Mouse (Mus musculus) neural tube, embryonic 15.5 days (tissue): ENCODE data around the gene D430042O09Rik. TPM values are rescaled to one million over a fixed set of nuclear protein-coding genes. Genes with fewer than 3 reads are reported as not detected.

Source experiments
- ATAC-seq: fragments of 200-750 bp; cut with Nextera tagmentation; 2 replicates; pipeline ENCODE4 v1.8.0; 2017; ENCODE audit warnings: mild to moderate bottlenecking, moderate TSS enrichment, moderate library complexity; ENCODE audit not compliant: low FRiP score
- H3K27ac ChIP-seq: fragments of 300-500 bp; sonication (generic); replicated peaks from 2 replicates; pipeline ENCODE4 v1.5.1; 2015; ENCODE audit warnings: mild to moderate bottlenecking, inconsistent platforms
- H3K27me3 ChIP-seq: fragments of 300-500 bp; sonication (generic); replicated peaks from 2 replicates; pipeline ENCODE4 v1.6.1; 2015; ENCODE audit warnings: inconsistent platforms
- H3K36me3 ChIP-seq: fragments of 300-500 bp; sonication (generic); 2 replicates; pipeline ENCODE4 v1.6.1; 2015; ENCODE audit warnings: inconsistent platforms
- H3K4me1 ChIP-seq: fragments of 300-500 bp; sonication (generic); 2 replicates; pipeline ENCODE4 v1.6.1; 2015; ENCODE audit warnings: inconsistent platforms
- H3K4me2 ChIP-seq: fragments of 300-500 bp; sonication (generic); 2 replicates; pipeline ENCODE4 v1.6.1; 2015; ENCODE audit warnings: inconsistent platforms, mild to moderate bottlenecking, moderate library complexity
- H3K4me3 ChIP-seq: fragments of 300-500 bp; sonication (generic); replicated peaks from 2 replicates; pipeline ENCODE4 v1.5.1; 2015; ENCODE audit warnings: mild to moderate bottlenecking, inconsistent platforms
- H3K9ac ChIP-seq: fragments of 300-500 bp; sonication (generic); replicated peaks from 2 replicates; pipeline ENCODE4 v1.6.1; 2015; ENCODE audit warnings: mild to moderate bottlenecking, inconsistent platforms
- H3K9me3 ChIP-seq: fragments of 300-500 bp; sonication (generic); replicated peaks from 2 replicates; pipeline ENCODE4 v1.6.1; 2016; ENCODE audit warnings: inconsistent platforms
- WGBS: fragments of 180-500 bp; shearing (Covaris S2); methylation state at CpG from one replicate; pipeline ENCODE4 v1.1.7; 2015; ENCODE audit warnings: mixed read lengths; 5-methylcytosine and 5-hydroxymethylcytosine counted together
- polyA plus RNA-seq: library from polyadenylated mRNA; unstranded; fragments of >200 nt; fragmentation: Nextera tagmentation; extraction: Ambion mirVana; gene quantifications from 2 replicates; pipeline ENCODE4 v1.2.1, GENCODE M21; 2015

The D430042O09Rik gene
- polyA plus RNA-seq, 1 experiment from 2014 or later, result 5.4 TPM

DNA sequence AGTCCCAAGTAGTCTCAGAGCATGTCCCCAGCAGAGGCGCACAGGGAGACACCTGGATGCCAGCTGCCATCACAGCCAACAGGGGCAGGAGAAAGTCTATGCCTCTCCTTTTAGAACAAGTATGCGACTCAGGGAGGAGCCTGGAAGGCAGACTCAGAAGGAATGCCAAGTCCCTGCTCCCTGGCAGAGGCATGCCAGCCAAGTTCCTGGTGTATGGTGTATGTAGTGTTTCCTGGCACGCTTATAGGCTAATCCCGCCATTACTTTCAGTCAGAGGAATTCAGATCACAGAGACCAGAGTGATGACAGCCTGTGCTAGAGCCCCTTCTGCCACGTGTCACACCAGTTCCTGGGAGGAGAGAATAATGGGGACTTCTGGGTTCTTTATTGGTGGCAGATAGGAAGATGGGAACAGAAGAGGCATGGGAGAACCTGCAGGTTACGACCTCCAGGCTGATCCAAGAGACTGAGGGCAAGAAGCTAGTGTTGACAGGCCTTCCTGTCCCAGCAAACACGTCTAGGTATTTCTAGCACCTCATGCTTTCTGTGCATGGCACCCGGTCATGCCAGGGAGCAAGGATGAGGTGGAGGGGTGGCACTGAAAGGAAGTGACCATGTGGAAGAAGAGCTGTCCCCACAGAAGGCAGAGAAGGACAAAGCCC lies 139.3 kb downstream of the D430042O09Rik start:
- peaks cover 17% of the 10 kb centered on the region; the same call in 1 of the 2 replicates for H3K36me3 ChIP-seq
- ATAC-seq, result no peak
- H3K4me3 ChIP-seq, result no peak overlapping the region
- no peak overlapping the region for H3K4me2 ChIP-seq
- no peaks in the 10 kb centered on the region for H3K4me1 ChIP-seq
- no peak overlapping the region for H3K9ac ChIP-seq
- 81% methylated on average over 8 of the region's 8 CpGs for WGBS
- no peaks in the 10 kb centered on the region for H3K27me3 ChIP-seq
- no peaks in the 10 kb centered on the region for H3K9me3 ChIP-seq
- no peak overlapping the region for H3K27ac ChIP-seq

DNA sequence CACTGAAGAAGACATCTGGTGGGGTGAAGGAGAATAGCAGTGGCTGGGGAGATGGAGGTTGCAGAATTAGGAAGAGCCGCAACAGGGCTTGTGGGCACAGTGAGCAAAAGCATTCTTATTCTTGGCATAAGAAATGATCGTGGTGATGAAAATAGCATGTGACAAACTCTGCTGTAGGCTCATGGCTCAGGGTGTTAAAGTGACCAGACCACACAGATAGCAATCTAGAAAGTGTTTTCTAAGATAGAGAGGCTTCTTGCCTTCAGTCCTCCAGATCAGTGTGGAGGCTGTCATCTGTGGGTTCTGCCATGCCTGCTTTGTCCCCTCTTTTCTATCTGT lies 139.8 kb downstream of the D430042O09Rik start:
- H3K9me3 ChIP-seq, result no peaks in the 10 kb centered on the region
- no peak overlapping the region for H3K27ac ChIP-seq
- no peaks in the 10 kb centered on the region for H3K4me1 ChIP-seq
- 97% methylated on average over 2 of the region's 2 CpGs for WGBS
- H3K4me2 ChIP-seq, result no peak overlapping the region
- ATAC-seq, result no peak
- H3K27me3 ChIP-seq, result no peaks in the 10 kb centered on the region
- peaks cover 17% of the 10 kb centered on the region; the same call in 1 of the 2 replicates for H3K36me3 ChIP-seq
- no peak overlapping the region for H3K9ac ChIP-seq
- no peak overlapping the region for H3K4me3 ChIP-seq

DNA sequence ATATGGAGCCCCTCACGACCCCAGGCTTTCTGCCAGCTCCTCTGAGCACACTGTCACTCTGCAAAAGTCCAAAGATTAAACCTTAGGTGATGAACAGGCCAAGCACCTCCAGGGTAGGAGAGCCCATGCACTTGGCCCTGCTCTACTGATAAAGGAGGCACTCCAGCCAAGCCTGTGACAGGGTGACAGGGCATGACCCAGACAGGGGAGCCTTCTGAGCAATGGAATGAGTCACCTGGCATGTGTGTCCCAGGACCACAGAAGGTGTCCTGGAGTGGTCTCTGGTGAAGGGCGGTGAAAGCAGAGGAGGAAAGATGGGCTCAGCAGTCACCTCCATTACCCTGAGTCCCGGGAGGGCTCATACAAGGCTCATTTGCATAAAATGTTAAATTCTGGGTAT lies 151.9 kb downstream of the D430042O09Rik start:
- Histone ChIP-seq H3K4me2 (no peak overlapping the region), H3K4me1 (peaks cover 12% of the 10 kb centered on the region), H3K9ac (no peak overlapping the region), H3K27ac (no peak overlapping the region), H3K27me3 (no peaks in the 10 kb centered on the region), H3K4me3 (no peak overlapping the region), H3K9me3 (no peaks in the 10 kb centered on the region), H3K36me3 (0 out of 2 replicates have a peak, but pooled peaks cover 5% of the 10 kb centered on the region)
- ATAC-seq, result no peak
- 75% methylated on average over 3 of the region's 3 CpGs for WGBS

- peaks cover 20% of the 10 kb centered on the region for H3K4me1 ChIP-seq
- H3K9me3 ChIP-seq, result no peaks in the 10 kb centered on the region
- no peak overlapping the region for H3K4me3 ChIP-seq
- no peak for ATAC-seq
- H3K4me2 ChIP-seq, result no peak overlapping the region
- H3K27me3 ChIP-seq, result no peaks in the 10 kb centered on the region
- 92% methylated on average over 9 of the region's 9 CpGs for WGBS
- H3K9ac ChIP-seq, result no peak overlapping the region
- H3K27ac ChIP-seq, result no peak overlapping the region
- H3K36me3 ChIP-seq, result 0 out of 2 replicates have a peak, but pooled peaks cover 5% of the 10 kb centered on the region
Observed at GRCm38 (mm10) chr7:125860421-125860820, 152.7 kb downstream of the D430042O09Rik start.

DNA sequence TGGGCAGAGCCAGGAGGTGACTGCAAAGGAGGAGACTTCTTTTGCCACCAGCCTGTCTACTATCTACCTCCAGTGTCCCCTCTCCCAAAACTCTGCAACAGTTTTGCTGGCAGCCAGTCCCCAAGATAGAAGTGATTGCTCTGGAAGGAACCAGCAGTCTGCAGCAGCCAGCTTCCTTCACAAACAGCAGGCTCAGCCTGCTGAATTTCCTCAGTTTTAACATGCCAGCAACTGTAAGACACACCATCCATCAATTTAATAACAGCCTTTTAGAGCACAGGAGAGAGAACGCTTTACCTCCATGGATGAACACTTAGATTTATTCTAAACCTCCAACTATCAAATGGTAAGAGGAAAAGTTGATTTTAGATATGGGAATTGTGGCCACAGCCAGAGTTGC lies 156.3 kb downstream of the D430042O09Rik start:
- H3K36me3 ChIP-seq, result 0 out of 2 replicates have a peak, but pooled peaks cover 5% of the 10 kb centered on the region
- no peaks in the 10 kb centered on the region for H3K9me3 ChIP-seq
- no peak overlapping the region for H3K4me3 ChIP-seq
- no peaks in the 10 kb centered on the region for H3K27me3 ChIP-seq
- peak overlapping the region; percentile 71 for H3K27ac ChIP-seq
- peaks cover 27% of the 10 kb centered on the region for H3K4me1 ChIP-seq
- no peak for ATAC-seq
- no peak overlapping the region for H3K9ac ChIP-seq
- H3K4me2 ChIP-seq, result no peak overlapping the region
- WGBS, result 29% methylated on average over 1 of the region's 1 CpGs

DNA sequence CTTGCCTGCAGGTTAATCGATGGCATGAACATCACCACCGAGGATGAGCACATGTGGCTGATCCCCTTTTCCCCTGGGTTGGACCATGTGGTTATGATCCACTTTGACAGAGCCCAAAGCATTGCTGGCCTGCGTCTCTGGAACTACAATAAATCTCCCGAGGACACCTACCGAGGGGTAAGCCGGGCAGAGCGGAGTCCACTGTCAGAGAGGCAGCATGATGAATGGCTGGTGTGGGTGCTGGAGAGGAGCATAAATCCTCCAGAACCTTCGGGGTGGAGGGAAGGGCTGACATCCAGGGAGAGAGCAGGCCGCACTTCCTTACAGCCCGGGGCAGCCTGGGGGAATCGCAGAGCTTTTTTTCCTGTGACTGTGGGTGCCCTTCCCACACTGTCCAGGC lies 157.5 kb downstream of the D430042O09Rik start:
- no peaks in the 10 kb centered on the region for H3K9me3 ChIP-seq
- no peaks in the 10 kb centered on the region for H3K27me3 ChIP-seq
- 13% methylated on average over 11 of the region's 11 CpGs for WGBS
- peak; percentile 81 for ATAC-seq
- no peak overlapping the region for H3K4me3 ChIP-seq
- H3K4me2 ChIP-seq, result no peak overlapping the region
- H3K27ac ChIP-seq, result peak overlapping the region; percentile 71
- H3K4me1 ChIP-seq, result peaks cover 27% of the 10 kb centered on the region
- 0 out of 2 replicates have a peak, but pooled peaks cover 5% of the 10 kb centered on the region for H3K36me3 ChIP-seq
- no peak overlapping the region for H3K9ac ChIP-seq

GRCm38 (mm10) chr7:125868570-125868969 lies 160.9 kb downstream of the D430042O09Rik start:
- Histone ChIP-seq H3K9ac (no peak overlapping the region), H3K4me3 (no peak overlapping the region), H3K4me2 (no peak overlapping the region), H3K4me1 (peaks cover 47% of the 10 kb centered on the region), H3K27me3 (no peaks in the 10 kb centered on the region), H3K36me3 (no peaks in the 10 kb centered on the region), H3K27ac (no peak overlapping the region), H3K9me3 (no peaks in the 10 kb centered on the region)
- ATAC-seq, result no peak
- 86% methylated on average over 3 of the region's 3 CpGs for WGBS

- Histone ChIP-seq H3K27ac (peak overlapping the region; percentile 67), H3K27me3 (no peaks in the 10 kb centered on the region), H3K4me3 (no peak overlapping the region), H3K36me3 (no peaks in the 10 kb centered on the region), H3K9ac (no peak overlapping the region), H3K4me2 (no peak overlapping the region), H3K9me3 (no peaks in the 10 kb centered on the region), H3K4me1 (peaks cover 39% of the 10 kb centered on the region)
- 16% methylated on average over 12 of the region's 12 CpGs for WGBS
- peak; percentile 54 for ATAC-seq
Observed at GRCm38 (mm10) chr7:125871404-125872201, 163.9 kb downstream of the D430042O09Rik start.

DNA sequence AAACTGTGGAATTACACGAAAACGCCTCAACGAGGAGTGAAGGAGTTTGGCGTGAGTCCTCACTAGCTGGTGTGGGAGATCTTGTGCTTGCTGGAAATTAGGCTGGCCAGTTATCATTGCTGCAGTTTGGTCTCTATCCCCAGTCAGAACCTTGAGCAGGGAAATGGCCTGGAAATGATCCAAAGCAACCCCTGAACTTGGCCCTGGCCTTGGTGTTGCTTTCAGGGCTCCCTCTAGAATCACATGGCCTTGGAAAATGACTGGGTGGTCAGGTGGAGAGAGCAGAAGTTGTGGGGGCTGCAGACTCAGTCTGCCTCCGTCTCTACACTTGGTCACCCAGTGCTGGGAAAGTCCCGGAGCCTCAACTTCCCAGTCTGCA lies 164.5 kb downstream of the D430042O09Rik start:
- ATAC-seq, result no peak
- H3K4me1 ChIP-seq, result peaks cover 39% of the 10 kb centered on the region
- no peaks in the 10 kb centered on the region for H3K27me3 ChIP-seq
- no peak overlapping the region for H3K4me2 ChIP-seq
- no peak overlapping the region for H3K9ac ChIP-seq
- WGBS, result 52% methylated on average over 6 of the region's 6 CpGs
- H3K36me3 ChIP-seq, result no peaks in the 10 kb centered on the region
- H3K27ac ChIP-seq, result peak overlapping the region; percentile 67
- no peak overlapping the region for H3K4me3 ChIP-seq
- no peaks in the 10 kb centered on the region for H3K9me3 ChIP-seq

DNA sequence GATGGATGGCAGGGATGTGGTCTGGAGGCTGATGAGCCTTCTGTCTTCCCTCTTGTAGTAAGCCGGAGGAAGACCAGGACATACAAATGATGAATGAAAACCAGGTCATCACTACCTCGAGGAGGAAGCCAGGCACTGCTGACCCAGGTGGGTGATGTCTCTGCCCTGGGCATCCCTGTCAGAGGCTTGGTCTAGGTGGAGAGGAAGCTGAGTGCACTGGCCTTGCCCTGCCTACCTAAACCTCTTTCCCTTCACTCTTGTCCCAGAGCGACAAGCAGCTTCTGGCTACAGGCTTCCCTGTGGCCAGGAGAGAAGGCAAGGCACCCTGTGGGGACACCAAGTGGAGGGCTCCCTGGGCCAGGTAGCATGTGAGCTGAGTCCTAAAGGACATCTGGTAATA lies 165.2 kb downstream of the D430042O09Rik start:
- 77% methylated on average over 3 of the region's 3 CpGs for WGBS
- Histone ChIP-seq H3K4me2 (no peak overlapping the region), H3K27me3 (no peaks in the 10 kb centered on the region), H3K9ac (0 out of 2 replicates have a peak overlapping the region, but pooled peaks have one; percentile 32), H3K27ac (no peak overlapping the region), H3K4me3 (no peak overlapping the region), H3K9me3 (no peaks in the 10 kb centered on the region), H3K4me1 (peaks cover 39% of the 10 kb centered on the region), H3K36me3 (no peaks in the 10 kb centered on the region)
- ATAC-seq, result no peak

- H3K4me2 ChIP-seq, result no peak overlapping the region
- 86% methylated on average over 6 of the region's 6 CpGs for WGBS
Observed at GRCm38 (mm10) chr7:125873971-125874495, 166.3 kb downstream of the D430042O09Rik start.

GRCm38 (mm10) chr7:125878040-125878439 lies 170.4 kb downstream of the D430042O09Rik start:
- Histone ChIP-seq H3K36me3 (no peaks in the 10 kb centered on the region), H3K9ac (no peak overlapping the region), H3K27ac (no peak overlapping the region), H3K9me3 (no peaks in the 10 kb centered on the region), H3K4me2 (no peak overlapping the region), H3K4me1 (peaks cover 17% of the 10 kb centered on the region), H3K4me3 (no peak overlapping the region), H3K27me3 (no peaks in the 10 kb centered on the region)
- 84% methylated on average over 4 of the region's 4 CpGs for WGBS
- ATAC-seq, result no peak

More at GRCm38 (mm10) chr7:125873971-125874495, 166.3 kb downstream of the D430042O09Rik start:
- H3K9ac ChIP-seq, result no peak overlapping the region
- H3K27me3 ChIP-seq, result no peaks in the 10 kb centered on the region
- no peaks in the 10 kb centered on the region for H3K36me3 ChIP-seq
- ATAC-seq, result no peak
- H3K4me3 ChIP-seq, result no peak overlapping the region
- no peak overlapping the region for H3K27ac ChIP-seq
- H3K9me3 ChIP-seq, result no peaks in the 10 kb centered on the region
- peaks cover 39% of the 10 kb centered on the region for H3K4me1 ChIP-seq
